Mouse (Mus musculus) spleen, embryonic (tissue): ENCODE results near the gene Rasal1.

Experiments used
- CTCF ChIA-PET: fragments of 350-600 bp; sonication (Branson Sonifier 250); formaldehyde crosslinking; loops from one replicate; lab custom pipeline; 2022; lab: Charles Lee

Gene Rasal1

GRCm38 (mm10) chr5:120649938-120650337 lies 1.3 kb downstream of the Rasal1 start:
- CTCF ChIA-PET = interaction anchor here (0.6 to 3.1 kb wide), 5 partner anchors 18 to 441 kb away, joined by 3 to 14 read pairs (median 4); no protein-coding TSS in a partner anchor

GRCm38 (mm10) chr5:120651230-120651629 lies 2.6 kb downstream of the Rasal1 start:
- CTCF ChIA-PET = interaction anchor here (0.7 to 3.1 kb wide), 7 partner anchors 13 to 64 kb away, joined by 3 to 14 read pairs (median 4); no protein-coding TSS in a partner anchor

GRCm38 (mm10) chr5:120652915-120653701 lies 4.5 kb downstream of the Rasal1 start:
- CTCF ChIA-PET = interaction anchor here (1.2 kb wide), 1 partner anchor 34 kb away, joined by 5 read pairs; no protein-coding TSS in a partner anchor

GRCm38 (mm10) chr5:120653873-120654272 lies 5.3 kb downstream of the Rasal1 start:
- CTCF ChIA-PET = interaction anchor here (1.2 kb wide), 1 partner anchor 35 kb away, joined by 5 read pairs; no protein-coding TSS in a partner anchor

- CTCF ChIA-PET = no interaction called here
These were observed 7.7 kb downstream of the Rasal1 start for GRCm38 (mm10) chr5:120656281-120656751.

GRCm38 (mm10) chr5:120660816-120661215 lies 12.2 kb downstream of the Rasal1 start:
- CTCF ChIA-PET = interaction anchor here (0.6 to 0.7 kb wide), 2 partner anchors 12 to 519 kb away, joined by 3 to 5 read pairs; no protein-coding TSS in a partner anchor

- CTCF ChIA-PET = interaction anchor here (0.7 to 1.1 kb wide), 2 partner anchors 14 to 29 kb away, joined by 3 to 5 read pairs; no protein-coding TSS in a partner anchor
These were observed 16.3 kb downstream of the Rasal1 start for GRCm38 (mm10) chr5:120664888-120665287.

GRCm38 (mm10) chr5:120668761-120669160 lies 20.1 kb downstream of the Rasal1 start:
- CTCF ChIA-PET = interaction anchor here (0.6 kb wide), 1 partner anchor 578 kb away, joined by 3 read pairs; no protein-coding TSS in a partner anchor

- CTCF ChIA-PET = no interaction called here
These were observed 21.5 kb downstream of the Rasal1 start for GRCm38 (mm10) chr5:120670132-120670531.

- CTCF ChIA-PET = interaction anchor here (0.7 kb wide), 2 partner anchors 42 to 51 kb away, joined by 5 to 21 read pairs; no protein-coding TSS in a partner anchor
These were observed 23.3 kb downstream of the Rasal1 start for GRCm38 (mm10) chr5:120671865-120672264.

GRCm38 (mm10) chr5:120673626-120674025 lies 25.0 kb downstream of the Rasal1 start:
- CTCF ChIA-PET = interaction anchor here (0.5 to 0.8 kb wide), 2 partner anchors 13 to 54 kb away, joined by 3 to 14 read pairs; no protein-coding TSS in a partner anchor

GRCm38 (mm10) chr5:120674229-120675145 lies 25.9 kb downstream of the Rasal1 start:
- CTCF ChIA-PET = interaction anchor here (0.8 to 1.0 kb wide), 4 partner anchors 11 to 69 kb away, joined by 3 to 4 read pairs (median 4); no protein-coding TSS in a partner anchor

- CTCF ChIA-PET = interaction anchor here (0.6 to 3.4 kb wide), 5 partner anchors 10 to 60 kb away, joined by 3 to 15 read pairs (median 5); no protein-coding TSS in a partner anchor
These were observed 28.9 kb downstream of the Rasal1 start for GRCm38 (mm10) chr5:120677516-120677915.

- CTCF ChIA-PET = interaction anchor here (0.6 to 3.4 kb wide), 5 partner anchors 35 to 171 kb away, joined by 4 to 15 read pairs (median 6); no protein-coding TSS in a partner anchor
These were observed 31.3 kb downstream of the Rasal1 start for GRCm38 (mm10) chr5:120679676-120680555.

- CTCF ChIA-PET = interaction anchor here (1.1 kb wide), 1 partner anchor 63 kb away, joined by 6 read pairs; no protein-coding TSS in a partner anchor
These were observed 32.3 kb downstream of the Rasal1 start for GRCm38 (mm10) chr5:120680918-120681317.

GRCm38 (mm10) chr5:120682982-120683771 lies 34.6 kb downstream of the Rasal1 start:
- CTCF ChIA-PET = interaction anchor here (1.1 to 1.3 kb wide), 3 partner anchors 13 to 21 kb away, joined by 3 to 7 read pairs (median 4); no protein-coding TSS in a partner anchor

- CTCF ChIA-PET = interaction anchor here (0.6 to 1.2 kb wide), 3 partner anchors 11 to 1559 kb away, joined by 3 to 6 read pairs (median 4); no protein-coding TSS in a partner anchor
These were observed 37.1 kb downstream of the Rasal1 start for GRCm38 (mm10) chr5:120685678-120686077.

- CTCF ChIA-PET = interaction anchor here (1.0 to 1.3 kb wide), 4 partner anchors 10 to 23 kb away, joined by 4 to 15 read pairs (median 6); no protein-coding TSS in a partner anchor
These were observed 38.3 kb downstream of the Rasal1 start for GRCm38 (mm10) chr5:120686749-120687483.
